Mouse (Mus musculus) left cerebral cortex, adult 18-20 months (tissue): ENCODE measurements around the gene 9030025P20Rik. TPM values are rescaled to one million over a fixed set of nuclear protein-coding genes. Genes with fewer than 3 reads are reported as not detected.
"Not testable (repeated sequence)": the region's sequence is repeated elsewhere in the genome, so short reads cannot be mapped to it uniquely, and the experiment has no call there.

Experiments
- DNase-seq, 2 experiments: peaks; one replicate each; pipeline ENCODE4 v3.0.0; 2021 to 2022; ENCODE audit warnings: low spot score in 2 of 2, mixed read lengths in 1 of 2
- total RNA-seq, 2 experiments: library from RNA; stranded (reverse); gene quantifications; 2 replicates each; pipeline ENCODE4 v1.2.3; 2021

The 9030025P20Rik gene
- total RNA-seq, 2 experiments from 2014 or later = 4.9 to 5.4 TPM

DNA sequence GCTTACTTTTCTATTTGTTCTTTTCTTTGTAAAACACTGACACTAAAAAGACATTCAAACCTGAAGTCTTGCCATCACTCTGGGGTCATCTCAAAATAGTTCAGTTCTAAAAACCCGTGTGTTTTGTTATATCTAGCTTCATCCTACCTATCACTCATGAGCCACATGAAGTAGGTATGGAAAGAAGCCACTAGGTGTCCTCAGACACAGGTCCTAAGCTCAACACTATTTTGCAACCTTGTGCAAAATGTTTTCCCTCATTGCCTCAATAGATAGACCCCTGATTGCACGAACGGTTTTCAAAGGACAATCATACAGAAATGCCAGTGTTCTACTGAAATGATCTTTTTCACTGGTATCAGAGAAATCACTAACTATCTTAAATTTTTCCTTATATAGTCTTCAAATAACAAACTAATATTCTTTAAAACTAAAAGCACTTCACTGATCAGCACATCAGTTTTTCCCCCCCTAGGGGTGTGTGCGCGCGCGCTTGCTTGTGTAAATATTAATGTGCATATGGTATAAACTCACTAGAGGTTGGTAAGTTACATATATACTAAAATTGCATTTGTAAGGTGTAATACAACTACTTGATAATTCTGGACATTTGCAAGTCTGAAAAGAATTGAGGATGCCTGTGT, 428 bp upstream of the 9030025P20Rik start:
- DNase-seq = not testable (repeated sequence)

DNA sequence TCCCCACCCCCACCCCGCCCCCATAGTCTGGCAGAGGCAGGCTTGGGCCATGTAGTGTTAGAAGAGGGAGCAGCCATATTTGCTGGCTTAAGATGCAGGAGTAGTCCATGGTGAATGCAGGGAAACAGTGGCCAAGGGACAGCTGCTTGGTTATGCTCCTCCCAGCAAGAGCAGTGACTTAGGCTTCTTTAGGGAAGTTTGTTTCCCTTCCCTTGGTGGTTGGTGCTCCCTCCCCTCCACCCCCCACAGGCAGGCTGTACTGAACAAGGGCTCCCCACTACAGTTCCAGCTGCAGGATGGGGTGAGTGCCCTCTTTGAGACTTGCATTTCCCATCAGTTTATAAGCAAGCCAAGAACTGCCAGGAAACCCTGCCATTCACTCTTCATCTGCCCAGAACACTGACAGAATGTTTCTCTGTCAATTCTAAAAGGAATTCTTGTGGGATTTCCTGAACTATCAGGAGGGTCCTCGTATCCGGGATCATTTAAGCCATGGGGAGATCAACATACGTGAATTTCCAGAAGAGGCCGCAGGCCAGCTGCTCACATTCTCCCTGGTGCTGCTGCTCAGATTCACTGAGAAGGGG, 11.9 kb downstream of the 9030025P20Rik start:
- peak in 1 of 2 experiments; percentile 8 for DNase-seq

DNA sequence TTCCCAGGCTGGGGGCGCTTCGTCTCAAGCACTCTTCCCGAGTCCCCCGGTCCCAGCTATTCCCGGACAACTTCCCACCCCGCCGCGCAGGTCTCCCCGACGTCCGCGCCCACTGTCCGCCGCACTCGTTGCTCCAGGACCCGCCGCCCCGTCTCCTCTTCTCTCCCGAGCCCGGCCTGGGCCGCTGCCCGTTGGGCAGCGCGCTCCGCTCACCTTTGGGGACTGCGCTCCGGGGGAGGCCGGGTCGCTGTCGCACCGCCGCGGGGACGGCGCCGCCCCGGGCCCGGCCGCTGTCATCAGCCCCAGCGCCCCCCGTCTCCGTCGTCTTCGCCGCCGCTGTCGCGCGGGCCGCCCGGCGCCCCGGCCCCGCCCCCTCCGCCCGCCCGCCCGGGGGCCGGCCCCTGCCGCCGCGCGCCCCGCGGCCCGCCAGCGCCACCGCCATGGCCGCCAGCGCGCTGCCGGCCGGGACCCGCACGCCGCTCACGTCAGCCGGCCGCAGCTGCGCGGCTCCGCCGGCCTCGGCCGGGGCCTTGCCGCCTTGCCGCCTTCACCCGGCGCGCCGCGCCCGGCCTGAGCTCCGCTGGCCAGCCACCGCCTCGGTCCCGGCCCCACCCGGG, 14.4 kb downstream of the 9030025P20Rik start:
- not testable (repeated sequence) for DNase-seq

GRCm38 (mm10) chr17:14993139-14993832, 15.0 kb downstream of the 9030025P20Rik start:
- not testable (repeated sequence) for DNase-seq

- not testable (repeated sequence) for DNase-seq
These were observed 15.9 kb downstream of the 9030025P20Rik start for GRCm38 (mm10) chr17:14994140-14994539.

DNA sequence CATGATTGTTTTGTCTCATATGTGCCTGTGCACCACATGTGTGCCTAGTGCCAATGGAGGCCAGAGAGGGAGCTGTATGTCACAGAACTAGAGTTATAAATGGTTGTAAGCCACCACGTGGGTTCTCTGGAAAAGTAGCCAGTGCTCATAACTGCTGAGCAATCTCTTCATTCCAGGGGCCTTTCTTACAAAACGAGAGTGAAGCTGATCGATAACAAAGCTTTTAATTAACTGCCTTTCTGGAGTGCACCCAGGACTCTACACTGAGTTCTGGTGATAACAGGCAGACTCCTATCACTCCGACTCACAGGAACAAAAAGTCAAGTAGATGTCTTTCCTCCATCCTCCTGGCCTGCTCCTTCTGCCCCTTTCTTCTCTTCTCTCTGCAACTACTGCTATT, 21.8 kb downstream of the 9030025P20Rik start:
- DNase-seq = not testable (repeated sequence)

- not testable (repeated sequence) for DNase-seq
These were observed 30.8 kb downstream of the 9030025P20Rik start for GRCm38 (mm10) chr17:15009088-15009487.

GRCm38 (mm10) chr17:15009706-15010413, 31.6 kb downstream of the 9030025P20Rik start, which contains the start of gene Gm3435:
Gene Gm3435, plus strand, starts transcription at chr17:15010176.
- DNase-seq = not testable (repeated sequence)

DNA sequence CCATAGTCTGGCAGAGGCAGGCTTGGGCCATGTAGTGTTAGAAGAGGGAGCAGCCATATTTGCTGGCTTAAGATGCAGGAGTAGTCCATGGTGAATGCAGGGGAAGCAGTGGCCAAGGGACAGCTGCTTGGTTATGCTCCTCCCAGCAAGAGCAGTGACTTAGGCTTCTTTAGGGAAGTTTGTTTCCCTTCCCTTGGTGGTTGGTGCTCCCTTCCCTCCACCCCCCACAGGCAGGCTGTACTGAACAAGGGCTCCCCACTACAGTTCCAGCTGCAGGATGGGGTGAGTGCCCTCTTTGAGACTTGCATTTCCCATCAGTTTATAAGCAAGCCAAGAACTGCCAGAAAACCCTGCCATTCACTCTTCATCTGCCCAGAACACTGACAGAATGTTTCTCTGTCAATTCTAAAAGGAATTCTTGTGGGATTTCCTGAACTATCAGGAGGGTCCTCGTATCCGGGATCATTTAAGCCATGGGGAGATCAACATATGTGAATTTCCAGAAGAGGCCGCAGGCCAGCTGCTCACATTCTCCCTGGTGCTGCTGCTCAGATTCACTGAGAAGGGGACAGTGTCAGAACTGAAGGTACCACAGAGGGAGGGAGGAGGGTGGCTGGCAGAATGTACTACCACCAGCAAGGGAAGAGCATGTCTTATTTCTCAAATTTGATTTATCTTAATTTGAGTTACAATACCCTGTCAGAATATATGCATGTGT, 43.4 kb downstream of the 9030025P20Rik start:
- peak; percentile 1 to 6 for DNase-seq

- not testable (repeated sequence) for DNase-seq
These were observed 45.7 kb downstream of the 9030025P20Rik start for GRCm38 (mm10) chr17:15023878-15024492.

GRCm38 (mm10) chr17:15024502-15025193, 46.4 kb downstream of the 9030025P20Rik start:
- DNase-seq = not testable (repeated sequence)

GRCm38 (mm10) chr17:15025513-15025912, 47.2 kb downstream of the 9030025P20Rik start:
- not testable (repeated sequence) for DNase-seq

DNA sequence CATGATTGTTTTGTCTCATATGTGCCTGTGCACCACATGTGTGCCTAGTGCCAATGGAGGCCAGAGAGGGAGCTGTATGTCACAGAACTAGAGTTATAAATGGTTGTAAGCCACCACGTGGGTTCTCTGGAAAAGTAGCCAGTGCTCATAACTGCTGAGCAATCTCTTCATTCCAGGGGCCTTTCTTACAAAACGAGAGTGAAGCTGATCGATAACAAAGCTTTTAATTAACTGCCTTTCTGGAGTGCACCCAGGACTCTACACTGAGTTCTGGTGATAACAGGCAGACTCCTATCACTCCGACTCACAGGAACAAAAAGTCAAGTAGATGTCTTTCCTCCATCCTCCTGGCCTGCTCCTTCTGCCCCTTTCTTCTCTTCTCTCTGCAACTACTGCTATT, 53.1 kb downstream of the 9030025P20Rik start:
- not testable (repeated sequence) for DNase-seq

DNA sequence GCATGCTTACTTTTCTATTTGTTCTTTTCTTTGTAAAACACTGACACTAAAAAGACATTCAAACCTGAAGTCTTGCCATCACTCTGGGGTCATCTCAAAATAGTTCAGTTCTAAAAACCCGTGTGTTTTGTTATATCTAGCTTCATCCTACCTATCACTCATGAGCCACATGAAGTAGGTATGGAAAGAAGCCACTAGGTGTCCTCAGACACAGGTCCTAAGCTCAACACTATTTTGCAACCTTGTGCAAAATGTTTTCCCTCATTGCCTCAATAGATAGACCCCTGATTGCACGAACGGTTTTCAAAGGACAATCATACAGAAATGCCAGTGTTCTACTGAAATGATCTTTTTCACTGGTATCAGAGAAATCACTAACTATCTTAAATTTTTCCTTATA, 62.2 kb downstream of the 9030025P20Rik start:
- DNase-seq = not testable (repeated sequence)

Other genes starting within 250 kb of the 9030025P20Rik start
- 1 to 10 TPM; 3.0 to 3.9 TPM for gene Wdr27, start 35.3 kb upstream of the 9030025P20Rik start, total RNA-seq
- gene 1600012H06Rik, start 35.3 kb upstream of the 9030025P20Rik start, total RNA-seq = 10 to 100 TPM; 12.2 to 14.9 TPM
- 10 to 100 TPM; 57.6 to 57.9 TPM for gene Phf10, start 17.2 kb upstream of the 9030025P20Rik start, total RNA-seq
- not detected for gene Gm3417, start 322 bp downstream of the 9030025P20Rik start, total RNA-seq
- 1 to 10 TPM; 3.6 to 5.5 TPM for gene Gm3435, start 31.7 kb downstream of the 9030025P20Rik start, total RNA-seq
- 10 to 100 TPM; 46.5 to 53.4 TPM for gene Ermard, start 62.7 kb downstream of the 9030025P20Rik start, total RNA-seq
- gene Tcte3, start 63.0 kb downstream of the 9030025P20Rik start, total RNA-seq = 1 to 10 TPM; 1.1 to 1.5 TPM
- 1 to 10 TPM; 7.4 to 7.9 TPM for gene Gm3448, start 63.1 kb downstream of the 9030025P20Rik start, total RNA-seq